Comparison of ENCODE assay signal across 16 mouse cellular contexts in genomic region chr10:25311554-25312212, GRCm38 (mm10). TPM values are rescaled to one million over a fixed set of nuclear protein-coding genes. Genes with fewer than 3 reads are reported as not detected.
A peak's percentile ranks its signal among the peaks of the same experiment; 100 is the strongest.
DNase-seq lines count a peak whose midpoint lies in the region; ATAC-seq and TF ChIP-seq lines count a peak whose summit lies in the region.
"Had no signal": no experiment of that assay in that cellular context is flagged by ENCODE, and none has a peak within 500 bp of the region (broad histone marks: within the 10 kb centered on the region; RNA-seq: fewer than 3 reads in every experiment).

No protein-coding gene starts in this region.

- TF ChIP-seq CTCF in kidney, postnatal 0 days (IDR thresholded peaks at IDR 0.05; ENCODE audit: low read depth): no peak

- no peak overlapping the region for H3K4me3 ChIP-seq in kidney, postnatal 0 days (replicated peaks; ENCODE audit: low read depth, low read length)
- no peak overlapping the region for H3K4me3 ChIP-seq in hindbrain, embryonic 14.5 days (replicated peaks; ENCODE audit: low read length)
- H3K4me3 ChIP-seq in neural tube, embryonic 13.5 days: no peak overlapping the region
- H3K4me3 ChIP-seq: embryonic facial prominence, embryonic 15.5 days; layer of hippocampus, adult 2 months; limb, embryonic 13.5 days had no signal

- no peak overlapping the region for H3K4me2 ChIP-seq in kidney, postnatal 0 days (ENCODE audit: low read length)
- no peak overlapping the region for H3K4me2 ChIP-seq in hindbrain, embryonic 14.5 days (replicated peaks)
- H3K4me2 ChIP-seq in neural tube, embryonic 13.5 days: no peak overlapping the region
- H3K4me2 ChIP-seq: embryonic facial prominence, embryonic 15.5 days; limb, embryonic 13.5 days had no signal

- no peaks in the 10 kb centered on the region for H3K4me1 ChIP-seq in kidney, postnatal 0 days (replicated peaks; ENCODE audit: insufficient read depth, low read length)
- peaks cover 14% of the 10 kb centered on the region for H3K4me1 ChIP-seq in hindbrain, embryonic 14.5 days (replicated peaks; ENCODE audit: control insufficient read depth, insufficient read depth, low read length)
- peaks cover 15% of the 10 kb centered on the region for H3K4me1 ChIP-seq in neural tube, embryonic 13.5 days (replicated peaks)
- H3K4me1 ChIP-seq: embryonic facial prominence, embryonic 15.5 days had no signal

- peak; percentile 39 for DNase-seq in kidney, postnatal 0 days (ENCODE audit: low spot score)
- no peak for DNase-seq in kidney, postnatal 14 days
- DNase-seq in MN1 (ENCODE audit: low spot score): peak; percentile 53
- peak; percentile 36 for DNase-seq in hindbrain, embryonic 14.5 days (ENCODE audit: low spot score)
- DNase-seq in embryo, embryonic 11 days: no peak
- no peak for DNase-seq in adrenal gland, adult 18-20 months (ENCODE audit: low spot score in 2 of 2)
- no peak for DNase-seq in layer of hippocampus, adult 11-12 months (ENCODE audit: low spot score)
- DNase-seq: gastrocnemius, postnatal 25 days; lung, postnatal 10 days had no signal

- no peak for ATAC-seq in kidney, postnatal 0 days (replicated peaks; ENCODE audit: low FRiP score, low read depth)
- ATAC-seq in hindbrain, embryonic 14.5 days (ENCODE audit: low FRiP score): peak; percentile 74
- ATAC-seq in neural tube, embryonic 13.5 days (ENCODE audit: low read depth): peak; percentile 65
- ATAC-seq: activated CD4-positive, CD25-positive, alpha-beta regulatory T cell, adult 4 months; CD4-positive, CD25-positive, alpha-beta regulatory T cell, adult 4 months had no signal

- no peaks in the 10 kb centered on the region for H3K9me3 ChIP-seq in kidney, postnatal 0 days (replicated peaks; ENCODE audit: low read length)
- H3K9me3 ChIP-seq in hindbrain, embryonic 14.5 days (ENCODE audit: control insufficient read depth, low read length): no peaks in the 10 kb centered on the region
- no peaks in the 10 kb centered on the region for H3K9me3 ChIP-seq in neural tube, embryonic 13.5 days
- H3K9me3 ChIP-seq: embryonic facial prominence, embryonic 15.5 days; limb, embryonic 13.5 days had no signal

- 63% methylated on average over 9 of the region's 9 CpGs for WGBS in kidney, postnatal 0 days
- WGBS in hindbrain, embryonic 14.5 days: 30% methylated on average over 9 of the region's 9 CpGs
- WGBS in neural tube, embryonic 13.5 days: 32% methylated on average over 9 of the region's 9 CpGs

- H3K27ac ChIP-seq in kidney, postnatal 0 days: no peak overlapping the region
- H3K27ac ChIP-seq in hindbrain, embryonic 14.5 days: no peak overlapping the region
- no peak overlapping the region for H3K27ac ChIP-seq in neural tube, embryonic 13.5 days (replicated peaks)
- H3K27ac ChIP-seq: embryonic facial prominence, embryonic 15.5 days; layer of hippocampus, adult 2 months; limb, embryonic 13.5 days; stomach, postnatal 0 days had no signal

- no peaks in the 10 kb centered on the region for H3K27me3 ChIP-seq in kidney, postnatal 0 days (ENCODE audit: insufficient read depth, low read length)
- no peaks in the 10 kb centered on the region for H3K27me3 ChIP-seq in hindbrain, embryonic 14.5 days (ENCODE audit: control insufficient read depth, insufficient read depth, low read length)
- H3K27me3 ChIP-seq in neural tube, embryonic 13.5 days: no peaks in the 10 kb centered on the region
- H3K27me3 ChIP-seq: embryonic facial prominence, embryonic 15.5 days; limb, embryonic 13.5 days had no signal

- no peaks in the 10 kb centered on the region for H3K36me3 ChIP-seq in kidney, postnatal 0 days (ENCODE audit: insufficient read depth, low read length)
- no peaks in the 10 kb centered on the region for H3K36me3 ChIP-seq in hindbrain, embryonic 14.5 days (replicated peaks; ENCODE audit: control insufficient read depth, insufficient read depth)
- no peaks in the 10 kb centered on the region for H3K36me3 ChIP-seq in neural tube, embryonic 13.5 days
- H3K36me3 ChIP-seq: embryonic facial prominence, embryonic 15.5 days; limb, embryonic 13.5 days had no signal

- no peak overlapping the region for H3K9ac ChIP-seq in kidney, postnatal 0 days (ENCODE audit: low read depth, low read length)
- no peak overlapping the region for H3K9ac ChIP-seq in hindbrain, embryonic 14.5 days
- no peak overlapping the region for H3K9ac ChIP-seq in neural tube, embryonic 13.5 days
- H3K9ac ChIP-seq: embryonic facial prominence, embryonic 15.5 days; limb, embryonic 13.5 days had no signal

RNA-seq across cellular contexts. Expression of gene Akap7, which starts 4.0 kb away (rescaled TPM):
- 33.2 and 40.3 TPM in 2 replicates for polyA plus RNA-seq in kidney, postnatal 0 days (2015; fragmentation: Nextera tagmentation; extraction: Ambion mirVana)
- 48.8 and 56.7 TPM in 2 replicates for polyA plus RNA-seq in hindbrain, embryonic 14.5 days (2014; fragmentation: Nextera tagmentation; extraction: Ambion mirVana)
- polyA plus RNA-seq in neural tube, embryonic 13.5 days (2015; fragmentation: Nextera tagmentation; extraction: Ambion mirVana): 30.3 and 33.5 TPM in 2 replicates
- total RNA-seq in adrenal gland, adult 18-20 months (2021): 10 to 100 TPM; 64.9 to 65.4 TPM

RNA-seq across cellular contexts. Expression of gene Epb41l2, which starts 47.9 kb away (rescaled TPM):
- 45.5 and 50.7 TPM in 2 replicates for polyA plus RNA-seq in kidney, postnatal 0 days (2015; fragmentation: Nextera tagmentation; extraction: Ambion mirVana)
- polyA plus RNA-seq in hindbrain, embryonic 14.5 days (2014; fragmentation: Nextera tagmentation; extraction: Ambion mirVana): 31.0 and 32.6 TPM in 2 replicates
- polyA plus RNA-seq in neural tube, embryonic 13.5 days (2015; fragmentation: Nextera tagmentation; extraction: Ambion mirVana): 29.1 and 29.7 TPM in 2 replicates
- 10 to 100 TPM; 49.6 to 94.7 TPM for total RNA-seq in adrenal gland, adult 18-20 months (2021)

Comparison
In these comparisons a context has a peak if more than half of its experiments do, and no peak if none do; other contexts are left out.
1. DNase-seq: peak in kidney, postnatal 0 days (single experiment), MN1 (single experiment) and hindbrain, embryonic 14.5 days (single experiment); none in kidney, postnatal 14 days (single experiment), embryo, embryonic 11 days (single experiment), adrenal gland, adult 18-20 months (0 of 2) and layer of hippocampus, adult 11-12 months (single experiment).